Mouse (Mus musculus) heart, embryonic 10.5 days (tissue): ENCODE results near the gene Ggt1. TPM values are rescaled to one million over a fixed set of nuclear protein-coding genes. Genes with fewer than 3 reads are reported as not detected.
"Not testable (repeated sequence)": the region's sequence is repeated elsewhere in the genome, so short reads cannot be mapped to it uniquely, and the experiment has no call there.

ENCODE experiments used
- DNase-seq: peaks from one replicate; pipeline ENCODE4 v3.0.0-alpha.2; 2017; ENCODE audit warnings: low spot score
- H3K27ac ChIP-seq: fragments of 300-500 bp; sonication (generic); 2 replicates; pipeline ENCODE4 v1.5.1; 2016; ENCODE audit warnings: mild to moderate bottlenecking
- H3K27me3 ChIP-seq: fragments of 300-500 bp; sonication (generic); 2 replicates; pipeline ENCODE4 v1.6.1; 2016; ENCODE audit warnings: mild to moderate bottlenecking; ENCODE audit not compliant: poor library complexity, insufficient read depth, severe bottlenecking
- H3K36me3 ChIP-seq: fragments of 300-500 bp; sonication (generic); 2 replicates; pipeline ENCODE4 v1.6.1; 2016; ENCODE audit warnings: mild to moderate bottlenecking, moderate library complexity
- H3K4me1 ChIP-seq: fragments of 300-500 bp; sonication (generic); 2 replicates; pipeline ENCODE4 v1.6.1; 2016; ENCODE audit warnings: mild to moderate bottlenecking
- H3K4me3 ChIP-seq: fragments of 300-500 bp; sonication (generic); 2 replicates; pipeline ENCODE4 v1.5.1; 2016; ENCODE audit warnings: mild to moderate bottlenecking, moderate library complexity
- H3K9me3 ChIP-seq: fragments of 300-500 bp; sonication (generic); 2 replicates; pipeline ENCODE4 v1.6.1; 2016; ENCODE audit warnings: mild to moderate bottlenecking, moderate library complexity
- WGBS: fragments of 180-500 bp; shearing (Covaris S2); methylation state at CpG from one replicate; pipeline ENCODE4 v1.1.7; 2016; 5-methylcytosine and 5-hydroxymethylcytosine counted together
- polyA plus RNA-seq: library from polyadenylated mRNA; unstranded; fragments of >200 nt; fragmentation: Nextera tagmentation; extraction: Ambion mirVana; gene quantifications from 2 replicates; pipeline ENCODE4 v1.2.1, GENCODE M21; 2016

Gene Ggt1
- polyA plus RNA-seq, 1 experiment from 2014 or later: 1.9 TPM

DNA sequence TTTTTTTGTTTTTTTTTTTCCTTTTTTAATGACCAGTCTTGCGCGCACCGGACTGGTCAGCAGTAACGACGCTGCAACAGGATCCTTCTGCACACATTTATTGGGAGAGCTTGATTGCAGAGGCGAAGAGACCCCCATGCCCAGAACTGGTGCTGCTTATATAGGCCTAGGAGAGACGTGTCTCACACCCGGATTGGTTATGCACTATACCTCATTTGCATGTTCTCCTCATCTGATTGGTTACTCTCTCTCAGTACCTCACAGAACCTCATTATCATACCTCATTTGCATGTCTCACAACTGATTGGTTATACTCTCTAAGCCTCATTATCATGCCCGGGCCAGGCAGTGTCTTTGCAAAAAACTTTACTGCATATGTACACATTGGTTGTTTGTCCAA, 36.0 kb upstream of the Ggt1 start:
- peaks cover 62% of the 10 kb centered on the region for H3K36me3 ChIP-seq
- not testable (repeated sequence) for H3K27me3 ChIP-seq

DNA sequence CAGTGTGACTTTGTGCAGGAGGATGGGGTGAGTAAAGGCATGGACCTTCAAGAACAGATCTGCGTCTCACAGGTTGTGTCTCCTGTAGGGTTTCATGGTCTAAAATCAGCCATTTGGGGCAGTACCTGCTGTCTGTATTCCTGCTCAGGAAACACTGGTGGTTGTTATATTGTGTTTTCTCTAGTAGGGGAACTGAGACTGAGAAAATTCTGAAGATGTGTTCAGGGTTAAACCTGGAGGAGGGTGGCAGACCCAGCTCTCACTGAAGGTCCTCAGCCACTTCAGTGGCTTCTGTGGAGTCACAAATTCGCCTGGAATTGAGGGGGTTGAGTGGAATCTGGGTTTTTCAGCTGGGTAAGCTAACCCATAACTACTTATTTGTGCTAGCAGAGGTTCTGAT, 31.1 kb upstream of the Ggt1 start:
- Histone ChIP-seq H3K4me1 (peaks cover 3% of the 10 kb centered on the region; the same call in 1 of the 2 replicates), H3K27me3 (no peaks in the 10 kb centered on the region), H3K9me3 (no peaks in the 10 kb centered on the region), H3K4me3 (no peak overlapping the region), H3K36me3 (peaks cover 61% of the 10 kb centered on the region), H3K27ac (no peak overlapping the region)
- no peak for DNase-seq
- 85% methylated on average over 2 of the region's 2 CpGs for WGBS

More for the DNA sequence above, 36.0 kb upstream of the Ggt1 start:
- not testable (repeated sequence) for H3K4me3 ChIP-seq, H3K9me3 ChIP-seq, H3K27ac ChIP-seq, DNase-seq, H3K4me1 ChIP-seq
- WGBS: 90% methylated on average over 9 of the region's 9 CpGs

DNA sequence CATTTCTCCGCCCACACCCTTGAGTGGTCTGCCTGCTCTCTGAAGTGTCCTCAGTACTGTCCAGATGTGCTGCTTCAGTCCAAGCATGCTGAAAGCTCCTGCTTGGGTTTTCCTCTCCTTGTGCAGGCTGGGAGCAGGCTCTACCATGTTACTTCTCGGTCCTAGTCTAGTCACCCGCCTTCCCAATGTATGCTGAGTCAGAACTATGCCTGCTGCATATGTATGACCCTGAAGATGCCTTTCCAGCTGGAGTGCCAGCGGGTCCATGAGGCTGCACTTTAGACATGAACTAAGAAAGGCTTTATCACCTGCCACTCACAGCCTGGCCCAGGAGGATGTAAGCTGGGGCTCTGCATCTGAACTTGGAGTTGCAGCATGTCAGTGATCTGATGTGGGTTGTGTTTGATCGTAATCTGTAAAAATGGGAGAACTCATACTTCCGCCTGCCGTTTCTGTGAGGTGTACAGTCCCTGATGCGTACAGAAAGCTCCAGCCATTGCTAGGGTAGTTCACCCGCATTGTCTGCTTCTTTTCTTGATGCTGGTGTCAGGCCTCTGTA, 29.8 kb upstream of the Ggt1 start:
- peaks cover 3% of the 10 kb centered on the region; the same call in 1 of the 2 replicates for H3K4me1 ChIP-seq
- H3K9me3 ChIP-seq: no peaks in the 10 kb centered on the region
- H3K36me3 ChIP-seq: peaks cover 62% of the 10 kb centered on the region
- H3K27me3 ChIP-seq: no peaks in the 10 kb centered on the region
- H3K27ac ChIP-seq: no peak overlapping the region
- no peak overlapping the region for H3K4me3 ChIP-seq
- DNase-seq: no peak
- 93% methylated on average over 9 of the region's 9 CpGs for WGBS

DNA sequence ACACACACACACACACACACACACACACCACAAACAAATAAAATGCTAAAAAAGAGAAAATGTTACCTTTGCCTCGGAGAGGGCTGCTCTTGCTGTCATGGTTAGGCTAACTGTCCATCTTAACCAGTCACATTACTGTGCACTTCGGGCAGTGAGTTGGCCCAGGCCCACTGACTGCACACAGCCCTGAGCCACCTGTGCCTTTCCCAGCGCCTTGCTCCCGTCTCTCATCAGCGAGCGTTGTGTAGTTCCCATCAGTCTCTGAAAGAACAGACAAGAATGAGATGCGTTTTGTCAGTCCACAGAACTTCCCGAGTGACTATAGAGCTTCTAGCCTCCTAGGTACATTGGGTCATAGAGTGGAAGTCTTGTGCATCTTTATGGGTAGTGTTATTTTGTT, 27.2 kb upstream of the Ggt1 start:
- Histone ChIP-seq H3K4me3 (no peak overlapping the region), H3K4me1 (peaks cover 3% of the 10 kb centered on the region; the same call in 1 of the 2 replicates), H3K27ac (no peak overlapping the region), H3K36me3 (peaks cover 59% of the 10 kb centered on the region), H3K27me3 (no peaks in the 10 kb centered on the region), H3K9me3 (no peaks in the 10 kb centered on the region)
- DNase-seq: no peak
- 86% methylated on average over 8 of the region's 8 CpGs for WGBS

DNA sequence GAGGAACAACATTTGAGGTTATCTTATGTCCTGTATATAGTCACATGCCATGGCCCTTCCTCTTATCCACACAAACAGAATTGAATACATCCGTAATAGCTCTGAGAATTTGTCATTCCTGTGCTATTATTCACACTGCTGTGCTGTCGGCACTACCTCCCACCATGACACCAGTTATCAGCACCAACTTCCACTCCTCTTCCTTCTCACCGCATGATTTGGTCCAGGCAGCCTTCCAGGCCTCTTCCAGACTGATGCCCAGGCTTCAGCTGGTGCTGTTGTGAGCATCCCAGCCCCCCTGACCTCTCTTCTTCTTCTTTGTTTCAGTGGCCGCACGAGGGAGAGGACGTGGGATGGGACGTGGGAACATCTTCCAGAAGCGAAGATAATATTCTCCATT, 26.5 kb upstream of the Ggt1 start:
- peaks cover 55% of the 10 kb centered on the region for H3K36me3 ChIP-seq

DNA sequence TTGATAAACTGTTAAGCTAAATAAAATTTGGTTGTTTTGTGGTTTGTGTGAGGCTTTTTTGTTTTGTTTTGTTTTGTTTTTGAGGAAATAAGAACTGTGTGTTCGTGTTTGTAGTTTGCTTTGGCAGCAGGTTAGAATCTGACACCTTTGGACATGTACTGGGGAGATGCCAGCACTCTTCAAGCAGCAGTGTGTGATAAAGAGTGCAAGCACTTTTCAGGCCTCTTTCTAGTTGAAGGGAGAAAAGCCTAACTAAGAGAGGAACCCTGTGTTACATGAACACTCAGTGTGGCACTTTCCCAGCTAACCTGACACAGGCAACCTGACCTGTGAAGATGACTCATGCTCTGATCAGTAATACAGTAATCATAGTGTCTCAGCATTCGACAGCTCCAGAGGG, 26.0 kb upstream of the Ggt1 start:
- H3K27me3 ChIP-seq: no peaks in the 10 kb centered on the region
- 82% methylated on average over 2 of the region's 2 CpGs for WGBS
- H3K27ac ChIP-seq: no peak overlapping the region
- DNase-seq: no peak
- peaks cover 53% of the 10 kb centered on the region for H3K36me3 ChIP-seq
- no peaks in the 10 kb centered on the region for H3K9me3 ChIP-seq
- H3K4me3 ChIP-seq: no peak overlapping the region
- peaks cover 3% of the 10 kb centered on the region; the same call in 1 of the 2 replicates for H3K4me1 ChIP-seq

More for the DNA sequence above, 26.5 kb upstream of the Ggt1 start:
- H3K27ac ChIP-seq: no peak overlapping the region
- DNase-seq: no peak
- H3K27me3 ChIP-seq: no peaks in the 10 kb centered on the region
- H3K9me3 ChIP-seq: no peaks in the 10 kb centered on the region
- H3K4me1 ChIP-seq: peaks cover 3% of the 10 kb centered on the region; the same call in 1 of the 2 replicates
- no peak overlapping the region for H3K4me3 ChIP-seq
- 73% methylated on average over 8 of the region's 8 CpGs for WGBS

DNA sequence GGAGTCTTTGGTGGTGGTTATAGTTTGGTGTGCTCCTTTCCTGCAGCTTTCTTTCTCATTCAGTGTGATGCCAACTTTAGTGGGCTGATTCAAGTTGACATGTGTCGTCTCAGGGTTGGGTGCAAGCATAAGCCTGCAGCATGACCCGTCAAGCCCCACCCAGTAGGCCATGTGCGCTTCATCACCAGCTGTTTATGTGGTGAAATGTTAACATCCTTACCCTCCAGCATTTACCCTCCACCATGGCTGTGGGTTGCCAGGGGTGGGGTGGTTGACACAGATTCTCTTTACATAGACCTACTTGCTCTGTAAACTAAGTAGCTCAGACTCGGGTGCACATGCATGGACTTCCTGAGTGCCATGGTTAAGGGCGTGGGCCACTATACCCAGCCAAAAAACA, 25.3 kb upstream of the Ggt1 start:
- H3K27ac ChIP-seq: no peak overlapping the region
- H3K4me1 ChIP-seq: no peaks in the 10 kb centered on the region; the same call in 1 of the 2 replicates
- no peaks in the 10 kb centered on the region for H3K27me3 ChIP-seq
- no peak for DNase-seq
- no peak overlapping the region for H3K4me3 ChIP-seq
- 86% methylated on average over 5 of the region's 5 CpGs for WGBS
- peaks cover 52% of the 10 kb centered on the region for H3K36me3 ChIP-seq
- H3K9me3 ChIP-seq: no peaks in the 10 kb centered on the region

DNA sequence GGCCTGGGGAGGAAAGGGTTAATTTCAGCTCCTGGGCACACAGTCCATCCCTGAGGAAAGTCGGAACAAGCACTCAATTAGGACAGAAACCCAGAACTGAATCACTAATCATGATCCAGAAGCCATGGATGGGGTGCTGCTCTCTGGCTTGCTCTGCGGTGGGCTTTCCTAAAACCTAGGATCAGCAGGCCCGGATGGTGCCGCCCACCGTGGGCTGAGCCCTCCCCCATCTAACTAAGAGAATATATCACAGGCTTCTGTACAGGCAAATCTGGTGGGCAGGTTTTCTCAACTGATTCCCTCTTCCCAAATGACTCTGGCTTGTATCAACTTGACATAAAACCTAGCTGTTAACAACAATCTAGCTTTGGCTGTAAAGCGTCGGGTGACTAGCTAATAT, 13.5 kb upstream of the Ggt1 start:
- H3K4me1 ChIP-seq: peaks cover 6% of the 10 kb centered on the region; the same call in 1 of the 2 replicates
- no peak overlapping the region for H3K27ac ChIP-seq
- peaks cover 5% of the 10 kb centered on the region; the same call in 1 of the 2 replicates for H3K27me3 ChIP-seq
- H3K36me3 ChIP-seq: no peaks in the 10 kb centered on the region
- no peaks in the 10 kb centered on the region for H3K9me3 ChIP-seq
- WGBS: 69% methylated on average over 7 of the region's 7 CpGs
- DNase-seq: no peak
- no peak overlapping the region for H3K4me3 ChIP-seq

DNA sequence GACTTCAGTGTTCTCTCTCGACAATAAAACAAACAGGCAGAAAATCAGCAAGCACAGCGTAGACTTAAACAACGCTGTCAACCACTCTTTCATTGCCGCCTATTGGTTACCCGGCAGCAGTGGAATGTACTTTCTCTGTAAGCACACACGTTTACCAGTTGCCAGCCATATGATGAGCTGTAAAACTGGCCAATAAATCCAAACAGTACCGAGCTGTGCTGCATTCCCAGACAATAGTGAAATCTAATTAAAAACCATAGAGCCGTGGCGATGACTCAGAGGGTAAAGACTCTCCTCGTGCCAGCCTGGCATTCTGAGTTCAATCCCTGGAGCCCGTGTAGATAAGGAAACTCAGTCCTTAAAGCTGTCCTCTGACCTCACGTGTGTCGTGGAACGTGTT, 12.9 kb upstream of the Ggt1 start:
- peaks cover 6% of the 10 kb centered on the region; the same call in 1 of the 2 replicates for H3K4me1 ChIP-seq
- no peak for DNase-seq
- no peaks in the 10 kb centered on the region for H3K9me3 ChIP-seq
- no peak overlapping the region for H3K27ac ChIP-seq
- H3K36me3 ChIP-seq: no peaks in the 10 kb centered on the region
- 73% methylated on average over 14 of the region's 14 CpGs for WGBS
- H3K4me3 ChIP-seq: no peak overlapping the region
- H3K27me3 ChIP-seq: peaks cover 5% of the 10 kb centered on the region; the same call in 1 of the 2 replicates

DNA sequence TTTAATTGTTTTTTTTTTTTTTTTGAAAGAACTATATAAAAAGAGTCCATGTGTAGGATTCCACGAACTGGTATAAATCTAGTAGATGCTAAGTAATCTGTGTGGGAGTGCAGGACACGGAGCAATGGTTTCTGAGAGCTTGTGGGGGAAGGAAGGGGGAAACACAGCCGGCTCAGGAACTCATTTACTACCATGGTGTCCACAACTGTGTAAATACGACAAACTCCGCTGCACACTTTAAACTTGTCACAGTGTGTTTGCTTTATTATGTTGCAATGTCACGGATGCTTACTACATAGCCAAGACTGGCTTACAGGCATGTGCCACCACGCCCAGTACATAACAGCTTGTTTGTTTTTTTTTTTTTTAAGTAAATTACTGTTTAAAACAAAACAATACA, 11.5 kb upstream of the Ggt1 start:
- H3K4me1 ChIP-seq: peaks cover 6% of the 10 kb centered on the region; the same call in 1 of the 2 replicates
- no peak overlapping the region for H3K4me3 ChIP-seq
- H3K27me3 ChIP-seq: peaks cover 10% of the 10 kb centered on the region
- H3K36me3 ChIP-seq: no peaks in the 10 kb centered on the region
- WGBS: 78% methylated on average over 7 of the region's 7 CpGs
- H3K9me3 ChIP-seq: no peaks in the 10 kb centered on the region
- H3K27ac ChIP-seq: no peak overlapping the region
- DNase-seq: no peak

DNA sequence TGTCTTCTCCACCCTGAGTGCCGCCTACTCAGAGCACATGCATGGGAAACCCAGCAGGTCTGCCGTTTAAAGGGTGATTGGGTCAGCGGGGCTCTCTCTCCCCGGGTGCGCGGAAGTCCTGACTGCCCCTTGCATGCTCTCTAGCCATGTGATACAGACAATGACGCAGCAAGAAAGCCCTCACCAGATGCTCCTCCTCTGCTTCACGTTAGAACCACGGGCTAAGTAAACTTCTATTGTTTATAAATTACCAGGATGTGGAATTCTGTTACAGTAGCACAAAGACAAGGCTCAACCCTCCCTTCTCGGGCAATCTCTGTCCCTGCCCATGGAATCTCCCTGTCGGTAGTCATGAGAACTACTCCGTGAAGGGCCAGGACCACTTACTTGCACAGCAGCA, 10.2 kb upstream of the Ggt1 start:
- Histone ChIP-seq H3K9me3 (no peaks in the 10 kb centered on the region), H3K27ac (no peak overlapping the region), H3K4me3 (no peak overlapping the region), H3K36me3 (no peaks in the 10 kb centered on the region), H3K4me1 (peaks cover 12% of the 10 kb centered on the region), H3K27me3 (peaks cover 10% of the 10 kb centered on the region)
- whole genome bisulfite sequencing: 47% methylated on average over 12 of the region's 12 CpGs
- no peak for DNase-seq

DNA sequence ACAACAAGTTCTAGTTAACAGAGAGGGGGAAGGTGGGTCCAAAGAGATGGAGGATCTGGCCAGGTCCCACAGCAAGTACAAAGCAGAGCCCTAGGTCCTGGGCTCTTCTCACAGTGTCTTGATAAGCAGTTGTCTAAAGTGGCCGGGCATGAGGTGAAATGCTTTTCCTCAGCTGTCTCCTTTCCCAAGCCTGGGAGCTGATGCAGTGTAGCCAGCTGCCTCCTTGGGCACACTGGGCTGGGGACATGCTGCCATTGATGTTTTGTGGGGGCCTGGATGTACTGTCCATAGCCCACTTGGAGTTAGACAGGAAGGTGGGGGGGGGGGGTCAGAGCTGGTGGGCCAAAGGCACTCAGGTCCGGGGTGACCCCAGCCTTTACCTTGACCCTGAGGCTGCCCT, 9.3 kb upstream of the Ggt1 start:
- peaks cover 17% of the 10 kb centered on the region for H3K4me1 ChIP-seq
- H3K27ac ChIP-seq: no peak overlapping the region
- no peak for DNase-seq
- H3K4me3 ChIP-seq: no peak overlapping the region
- WGBS: 48% methylated on average over 2 of the region's 2 CpGs
- H3K27me3 ChIP-seq: peaks cover 17% of the 10 kb centered on the region
- no peaks in the 10 kb centered on the region for H3K9me3 ChIP-seq
- H3K36me3 ChIP-seq: no peaks in the 10 kb centered on the region

DNA sequence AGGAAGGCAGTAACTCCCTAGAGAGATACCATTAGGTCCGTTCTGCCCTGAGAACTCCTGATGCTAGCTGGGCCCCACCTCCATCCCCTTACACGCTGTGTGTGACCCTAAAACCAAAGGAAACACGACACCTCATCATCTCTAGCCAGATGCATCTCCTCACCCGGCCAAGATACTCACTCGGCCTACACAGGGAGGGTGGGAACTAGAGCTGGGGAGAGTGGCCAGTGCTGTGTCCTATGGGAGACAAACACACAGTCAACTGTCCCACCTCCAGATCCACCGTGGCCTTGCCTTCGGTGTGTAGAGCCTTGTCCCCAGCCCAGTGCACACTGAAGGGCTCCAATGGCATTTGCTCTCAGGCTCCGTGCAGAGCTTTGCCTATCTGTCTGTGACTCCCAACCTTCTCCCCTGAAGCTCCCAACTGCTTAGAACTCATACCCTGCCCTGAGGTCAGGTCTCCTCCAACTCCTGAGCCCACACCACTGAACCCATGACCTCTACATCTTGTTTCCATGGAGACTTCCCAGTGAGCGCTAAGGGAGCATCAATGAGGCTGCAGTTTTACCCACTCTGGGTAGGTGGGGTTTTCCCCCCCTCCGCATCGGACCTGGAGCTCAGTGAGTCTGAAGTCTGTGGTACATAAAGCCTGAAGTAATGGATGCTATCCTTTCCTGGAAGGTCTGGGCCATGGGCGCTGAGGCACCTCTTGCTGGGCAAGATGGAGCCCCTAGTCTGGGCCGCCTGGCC, 8.5 kb upstream of the Ggt1 start:
- 69% methylated on average over 13 of the region's 13 CpGs for WGBS
- Histone ChIP-seq H3K27me3 (peaks cover 25% of the 10 kb centered on the region), H3K4me3 (no peak overlapping the region), H3K36me3 (no peaks in the 10 kb centered on the region), H3K27ac (no peak overlapping the region), H3K4me1 (peaks cover 17% of the 10 kb centered on the region), H3K9me3 (no peaks in the 10 kb centered on the region)
- DNase-seq: no peak
